Mouse (Mus musculus): ENCODE measurements around the gene Ttc7.

- TF ChIP-seq POLR2A (IDR thresholded peaks at IDR 0.05; ENCODE audit: borderline replicate concordance, insufficient read depth, low read length) (0 out of 2 replicates have a peak, but pooled peaks have one; percentile 2), CTCF (IDR thresholded peaks at IDR 0.05; ENCODE audit: borderline replicate concordance, insufficient read depth, low read depth, low read length) (no peak)
These were observed 49.6 kb downstream of the Ttc7 start for GRCm38 (mm10) chr17:87332142-87332815.

Measured in cerebellum, adult 2 months (tissue).